Mouse (Mus musculus): Measurements from ENCODE around the gene Surf1. TPM values are rescaled to one million over a fixed set of nuclear protein-coding genes. Genes with fewer than 3 reads are reported as not detected.
A peak's percentile ranks its signal among the peaks of the same experiment; 100 is the strongest.

Gene Surf1
- polyA plus RNA-seq, 1 experiment from 2014 or later = 98.9 TPM

DNA sequence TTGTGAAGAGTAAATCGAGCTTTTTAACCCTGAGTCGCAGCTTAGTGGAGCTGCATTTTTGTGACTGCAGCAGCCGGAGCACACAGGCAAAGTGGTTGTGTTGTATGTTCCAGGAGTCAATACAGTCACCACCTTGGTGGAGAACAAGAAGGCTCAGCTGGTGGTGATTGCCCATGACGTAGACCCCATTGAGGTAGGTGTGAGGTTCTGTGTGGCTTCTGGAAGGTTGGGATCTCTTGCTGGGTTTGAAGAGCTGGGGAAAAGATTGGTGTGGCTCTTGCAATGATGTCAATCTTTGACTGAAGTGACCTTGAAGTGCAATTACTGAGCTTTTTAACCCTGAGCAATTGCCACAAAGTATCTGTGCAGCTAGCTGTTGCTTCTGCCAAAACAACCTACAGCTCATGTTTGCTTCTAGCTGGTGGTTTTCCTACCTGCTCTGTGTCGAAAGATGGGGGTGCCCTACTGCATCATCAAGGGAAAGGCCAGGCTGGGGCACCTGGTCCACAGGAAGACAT, 4.0 kb downstream of the Surf1 start:
- peak overlapping the region; percentile 99 for H3K4me2 ChIP-seq (ENCODE audit: low read length)
- no peaks in the 10 kb centered on the region for H3K27me3 ChIP-seq (replicated peaks; ENCODE audit: control insufficient read depth, insufficient read depth, low read length)
- H3K9me3 ChIP-seq (ENCODE audit: control insufficient read depth, low read length) = no peaks in the 10 kb centered on the region
- 73% methylated on average over 5 of the region's 5 CpGs for WGBS
- H3K27ac ChIP-seq (ENCODE audit: low read depth, low read length) = no peak overlapping the region
- peaks cover 46% of the 10 kb centered on the region for H3K4me1 ChIP-seq (ENCODE audit: control insufficient read depth, insufficient read depth, low read depth, low read length)
- peaks cover 29% of the 10 kb centered on the region for H3K36me3 ChIP-seq (ENCODE audit: control insufficient read depth, insufficient read depth, low read length)
- no peak for ATAC-seq
- peak overlapping the region; percentile 85 for H3K4me3 ChIP-seq (ENCODE audit: low read length)
- H3K9ac ChIP-seq (ENCODE audit: low read depth, low read length) = peak overlapping the region; percentile 91; the same call in 1 of the 2 replicates

GRCm38 (mm10) chr2:26910994-26911765, 5.2 kb downstream of the Surf1 start:
- WGBS = 2% methylated on average over 36 of the region's 37 CpGs
- Histone ChIP-seq H3K4me2 (ENCODE audit: low read length) (peak overlapping the region; percentile 99), H3K4me1 (ENCODE audit: control insufficient read depth, insufficient read depth, low read depth, low read length) (peaks cover 41% of the 10 kb centered on the region), H3K9ac (ENCODE audit: low read depth, low read length) (peak overlapping the region; percentile 91), H3K27ac (ENCODE audit: low read depth, low read length) (peak overlapping the region; percentile 91), H3K9me3 (ENCODE audit: control insufficient read depth, low read length) (no peaks in the 10 kb centered on the region), H3K36me3 (ENCODE audit: control insufficient read depth, insufficient read depth, low read length) (peaks cover 34% of the 10 kb centered on the region), H3K27me3 (replicated peaks; ENCODE audit: control insufficient read depth, insufficient read depth, low read length) (no peaks in the 10 kb centered on the region), H3K4me3 (ENCODE audit: low read length) (peak overlapping the region; percentile 85)
- ATAC-seq = peak; percentile 38

DNA sequence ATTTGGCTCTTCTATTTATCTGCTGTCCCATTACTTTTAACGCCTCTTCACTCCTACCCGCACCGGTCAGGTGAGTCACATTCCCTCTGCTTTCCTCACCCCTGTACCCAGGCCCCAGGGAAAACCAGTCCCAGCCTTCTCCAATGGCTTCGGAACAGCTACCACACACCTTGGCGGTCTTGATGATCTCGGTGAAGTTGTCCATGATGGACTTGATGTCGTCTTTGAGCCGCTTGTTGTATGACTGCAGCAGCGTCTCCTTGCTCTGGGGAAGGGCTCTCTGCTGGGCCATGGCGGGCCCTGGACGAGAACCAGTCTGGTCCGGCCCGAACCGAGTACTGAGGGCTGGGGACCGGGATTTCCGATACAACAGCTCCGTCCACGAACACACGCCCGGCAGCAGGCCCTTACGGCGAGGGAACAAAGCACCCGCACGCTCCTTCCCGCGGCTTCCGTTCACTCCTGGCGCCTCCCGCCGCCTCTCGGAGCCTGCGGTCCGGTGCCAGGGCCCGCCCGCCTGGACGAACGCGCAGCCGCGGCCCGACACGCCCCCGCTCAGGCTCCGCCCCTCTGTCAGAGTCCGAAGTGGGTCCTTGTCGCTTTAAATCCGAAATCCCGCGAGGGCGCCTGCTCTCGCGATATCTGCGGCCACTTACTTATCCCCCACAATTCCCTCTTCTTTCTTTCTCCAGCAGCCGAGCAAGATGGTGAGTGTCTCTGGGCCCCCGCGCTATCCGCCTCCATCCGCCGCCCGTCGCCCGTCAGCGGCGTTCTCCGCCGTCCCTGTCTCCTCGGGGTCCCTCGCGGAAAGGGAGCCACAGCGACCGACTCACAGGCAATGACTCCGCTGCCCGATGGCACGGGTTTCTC, 6.0 kb downstream of the Surf1 start, which contains the start of the genes Med22 and Rpl7a:
Med22 (minus strand) TSS at position 554 of the 870 bp plus-strand sequence.
Rpl7a (plus strand) TSS at position 641 of the 870 bp plus-strand sequence.
- peaks cover 40% of the 10 kb centered on the region for H3K36me3 ChIP-seq (ENCODE audit: control insufficient read depth, insufficient read depth, low read length)
- peak within 1 kb of the TSS; percentile 91 for H3K9ac ChIP-seq (ENCODE audit: low read depth, low read length)
- peak within 1 kb of the TSS; percentile 85 for H3K4me3 ChIP-seq (ENCODE audit: low read length)
- under 1% methylated on average over 74 of the region's 74 CpGs for WGBS
- H3K4me1 ChIP-seq (ENCODE audit: control insufficient read depth, insufficient read depth, low read depth, low read length) = peaks cover 37% of the 10 kb centered on the region
- peak within 1 kb of the TSS; percentile 99 for H3K4me2 ChIP-seq (ENCODE audit: low read length)
- ATAC-seq = peak; percentile 94
- H3K27ac ChIP-seq (ENCODE audit: low read depth, low read length) = peak within 1 kb of the TSS; percentile 91
- no peaks in the 10 kb centered on the region for H3K27me3 ChIP-seq (replicated peaks; ENCODE audit: control insufficient read depth, insufficient read depth, low read length)
- H3K9me3 ChIP-seq (ENCODE audit: control insufficient read depth, low read length) = no peaks in the 10 kb centered on the region

DNA sequence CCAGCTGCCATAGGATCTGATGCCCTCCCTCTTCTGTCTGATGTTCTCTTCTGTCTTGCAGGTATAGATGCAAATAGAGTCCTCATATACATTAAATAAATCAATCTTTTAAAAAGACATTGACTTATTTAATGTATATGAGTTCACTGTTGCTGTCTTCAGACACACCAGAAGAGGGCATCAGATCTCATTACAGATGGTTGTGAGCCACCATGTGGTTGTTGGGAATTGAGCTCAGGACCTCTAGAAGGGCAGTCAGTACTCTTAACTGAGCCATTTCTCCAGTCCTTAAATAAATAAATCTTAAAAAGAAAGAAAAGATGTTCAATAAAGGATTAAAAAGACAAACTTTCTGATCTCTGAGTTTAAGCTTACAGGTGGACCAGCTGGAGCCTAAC, 6.9 kb downstream of the Surf1 start:
- H3K27ac ChIP-seq (ENCODE audit: low read depth, low read length) = no peak overlapping the region
- peak overlapping the region; percentile 87 for H3K9ac ChIP-seq (ENCODE audit: low read depth, low read length)
- H3K4me2 ChIP-seq (ENCODE audit: low read length) = peak overlapping the region; percentile 77
- peak overlapping the region; percentile 85 for H3K4me3 ChIP-seq (ENCODE audit: low read length)
- H3K36me3 ChIP-seq (ENCODE audit: control insufficient read depth, insufficient read depth, low read length) = peaks cover 40% of the 10 kb centered on the region
- H3K27me3 ChIP-seq (replicated peaks; ENCODE audit: control insufficient read depth, insufficient read depth, low read length) = no peaks in the 10 kb centered on the region
- no peak for ATAC-seq
- H3K9me3 ChIP-seq (ENCODE audit: control insufficient read depth, low read length) = no peaks in the 10 kb centered on the region
- H3K4me1 ChIP-seq (ENCODE audit: control insufficient read depth, insufficient read depth, low read depth, low read length) = peaks cover 31% of the 10 kb centered on the region

DNA sequence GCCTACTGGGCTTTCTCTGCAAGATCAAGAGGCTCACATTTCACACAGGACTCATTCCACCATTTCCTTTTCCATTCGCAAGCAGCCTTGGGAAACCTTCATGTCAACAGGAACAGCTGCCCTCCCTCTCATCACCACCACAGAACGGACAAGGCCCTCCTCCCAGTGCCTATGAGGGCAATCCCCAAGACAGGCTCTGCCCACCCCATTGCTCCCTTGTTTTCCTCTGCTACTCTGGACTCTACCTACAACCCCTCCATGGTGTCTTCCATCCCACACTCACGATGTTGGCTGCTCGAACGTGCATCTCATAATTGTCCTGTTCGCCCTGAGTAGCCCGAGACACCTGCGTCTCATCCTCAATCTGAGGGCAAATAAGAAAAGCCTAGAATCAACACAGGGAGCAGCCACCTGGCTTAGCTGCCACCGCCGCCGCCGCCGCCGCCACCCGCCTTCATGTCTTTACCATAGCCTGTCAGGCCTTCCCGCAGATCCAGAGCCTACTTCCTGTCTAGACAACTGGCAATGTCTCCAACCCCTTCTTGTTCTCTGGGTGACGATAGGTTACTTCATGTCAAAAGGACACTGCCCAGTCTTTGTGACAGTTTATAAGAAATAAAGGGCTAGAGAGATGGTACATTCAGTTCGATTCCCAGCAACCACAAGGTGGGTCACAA, 7.5 kb downstream of the Surf1 start:
- WGBS = 90% methylated on average over 18 of the region's 18 CpGs
- peak overlapping the region; percentile 77 for H3K4me2 ChIP-seq (ENCODE audit: low read length)
- peaks cover 35% of the 10 kb centered on the region for H3K36me3 ChIP-seq (ENCODE audit: control insufficient read depth, insufficient read depth, low read length)
- H3K27ac ChIP-seq (ENCODE audit: low read depth, low read length) = no peak overlapping the region
- no peak for ATAC-seq
- peak overlapping the region; percentile 85; the same call in 1 of the 2 replicates for H3K4me3 ChIP-seq (ENCODE audit: low read length)
- no peaks in the 10 kb centered on the region for H3K9me3 ChIP-seq (ENCODE audit: control insufficient read depth, low read length)
- H3K27me3 ChIP-seq (replicated peaks; ENCODE audit: control insufficient read depth, insufficient read depth, low read length) = no peaks in the 10 kb centered on the region
- H3K4me1 ChIP-seq (ENCODE audit: control insufficient read depth, insufficient read depth, low read depth, low read length) = peaks cover 33% of the 10 kb centered on the region
- H3K9ac ChIP-seq (ENCODE audit: low read depth, low read length) = peak overlapping the region; percentile 45

GRCm38 (mm10) chr2:26907109-26907508, 9.2 kb downstream of the Surf1 start:
- Histone ChIP-seq H3K27ac (ENCODE audit: low read depth, low read length) (no peak overlapping the region), H3K4me2 (ENCODE audit: low read length) (no peak overlapping the region), H3K9ac (ENCODE audit: low read depth, low read length) (no peak overlapping the region), H3K27me3 (replicated peaks; ENCODE audit: control insufficient read depth, insufficient read depth, low read length) (no peaks in the 10 kb centered on the region), H3K4me3 (ENCODE audit: low read length) (no peak overlapping the region), H3K4me1 (ENCODE audit: control insufficient read depth, insufficient read depth, low read depth, low read length) (peaks cover 34% of the 10 kb centered on the region), H3K9me3 (ENCODE audit: control insufficient read depth, low read length) (no peaks in the 10 kb centered on the region), H3K36me3 (ENCODE audit: control insufficient read depth, insufficient read depth, low read length) (peaks cover 18% of the 10 kb centered on the region)
- no peak for ATAC-seq
- WGBS = 55% methylated on average over 4 of the region's 4 CpGs

DNA sequence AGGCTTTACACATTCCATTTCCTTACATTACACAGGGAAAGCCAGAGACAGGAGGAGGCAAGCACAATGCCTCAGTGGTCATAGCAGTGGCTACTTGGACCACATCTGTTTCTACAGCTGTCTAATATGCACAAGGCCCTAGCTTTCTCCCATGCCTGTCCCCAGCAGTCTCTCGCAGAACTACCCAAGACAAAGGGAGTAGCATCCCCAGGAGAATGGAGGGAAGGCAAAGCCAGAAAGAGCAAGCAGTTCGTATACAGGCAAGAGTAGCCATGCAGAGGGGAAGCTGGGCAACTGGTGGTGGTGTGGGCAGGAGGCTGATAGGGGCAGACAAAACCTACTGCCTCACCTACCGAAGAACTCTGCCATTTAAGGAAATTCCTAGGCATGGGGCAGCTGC, 9.9 kb downstream of the Surf1 start:
- H3K9ac ChIP-seq (ENCODE audit: low read depth, low read length) = no peak overlapping the region

GRCm38 (mm10) chr2:26905936-26906335, 10.4 kb downstream of the Surf1 start:
- Histone ChIP-seq H3K27ac (ENCODE audit: low read depth, low read length) (no peak overlapping the region), H3K4me2 (ENCODE audit: low read length) (no peak overlapping the region), H3K36me3 (ENCODE audit: control insufficient read depth, insufficient read depth, low read length) (peaks cover 18% of the 10 kb centered on the region), H3K9ac (ENCODE audit: low read depth, low read length) (no peak overlapping the region), H3K9me3 (ENCODE audit: control insufficient read depth, low read length) (no peaks in the 10 kb centered on the region), H3K27me3 (replicated peaks; ENCODE audit: control insufficient read depth, insufficient read depth, low read length) (no peaks in the 10 kb centered on the region), H3K4me3 (ENCODE audit: low read length) (no peak overlapping the region), H3K4me1 (ENCODE audit: control insufficient read depth, insufficient read depth, low read depth, low read length) (peaks cover 36% of the 10 kb centered on the region)
- no peak for ATAC-seq
- 88% methylated on average over 2 of the region's 2 CpGs for WGBS

More for the DNA sequence above, 9.9 kb downstream of the Surf1 start:
- H3K4me3 ChIP-seq (ENCODE audit: low read length) = no peak overlapping the region
- no peak overlapping the region for H3K27ac ChIP-seq (ENCODE audit: low read depth, low read length)
- no peak for ATAC-seq
- H3K36me3 ChIP-seq (ENCODE audit: control insufficient read depth, insufficient read depth, low read length) = peaks cover 18% of the 10 kb centered on the region
- H3K4me1 ChIP-seq (ENCODE audit: control insufficient read depth, insufficient read depth, low read depth, low read length) = peaks cover 34% of the 10 kb centered on the region
- H3K4me2 ChIP-seq (ENCODE audit: low read length) = no peak overlapping the region
- no peaks in the 10 kb centered on the region for H3K9me3 ChIP-seq (ENCODE audit: control insufficient read depth, low read length)
- H3K27me3 ChIP-seq (replicated peaks; ENCODE audit: control insufficient read depth, insufficient read depth, low read length) = no peaks in the 10 kb centered on the region
- 97% methylated on average over 3 of the region's 3 CpGs for WGBS

Measured in hindbrain, embryonic 16.5 days (tissue).